Mouse (Mus musculus): ENCODE measurements around the gene Stard5.

The Stard5 gene

GRCm38 (mm10) chr7:83633856-83634255, 2.1 kb downstream of the Stard5 start:
- DNase-seq (ENCODE audit: low spot score in 2 of 2): no peak

DNA sequence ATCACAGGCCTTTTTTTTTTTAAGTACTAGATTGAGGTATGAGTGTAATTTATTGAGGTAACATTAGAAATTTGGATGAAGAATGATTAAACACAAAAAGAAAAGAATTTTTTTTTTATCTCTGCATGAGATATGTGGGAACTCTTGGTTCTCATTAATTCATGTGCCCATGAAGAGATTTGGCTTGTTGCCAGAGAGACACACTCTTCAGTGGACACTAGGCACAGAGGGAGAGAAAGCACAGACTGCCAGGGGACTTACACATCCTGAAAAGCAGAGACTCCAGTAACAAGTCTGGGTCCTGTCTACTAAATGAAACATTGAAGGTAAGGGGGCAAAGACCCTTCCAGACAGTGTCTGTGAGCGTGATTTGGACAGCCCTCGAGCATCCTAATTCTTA, 4.0 kb downstream of the Stard5 start:
- DNase-seq (ENCODE audit: low spot score in 2 of 2): no peak

GRCm38 (mm10) chr7:83636425-83636824, 4.7 kb downstream of the Stard5 start:
- DNase-seq (ENCODE audit: low spot score in 2 of 2): no peak

- no peak for DNase-seq (ENCODE audit: low spot score in 2 of 2)
Observed at GRCm38 (mm10) chr7:83637781-83638583, 6.2 kb downstream of the Stard5 start.

GRCm38 (mm10) chr7:83639084-83639483, 7.3 kb downstream of the Stard5 start:
- DNase-seq (ENCODE audit: low spot score in 2 of 2): no peak

DNA sequence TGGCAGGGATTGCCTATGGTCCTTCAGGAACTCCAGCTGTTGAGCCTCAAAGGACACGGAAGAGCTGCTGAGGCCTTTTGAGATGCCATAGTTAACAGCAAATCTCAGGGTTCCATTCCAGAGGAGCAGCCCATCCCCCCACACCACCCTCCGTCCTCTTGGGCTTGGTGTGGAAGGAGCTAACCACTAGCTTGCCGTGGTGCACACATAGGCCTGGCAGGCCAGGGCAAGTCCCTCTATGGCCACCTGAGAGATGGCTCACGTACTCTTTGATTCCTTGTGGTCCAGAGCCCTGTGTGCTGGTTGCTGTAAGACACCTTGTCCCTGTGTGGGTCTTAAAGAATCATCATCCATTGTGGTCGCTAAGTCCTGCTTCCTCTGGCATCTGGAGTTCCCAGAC, 8.8 kb downstream of the Stard5 start:
- DNase-seq (ENCODE audit: low spot score in 2 of 2): no peak

- no peak for DNase-seq (ENCODE audit: low spot score in 2 of 2)
Observed at GRCm38 (mm10) chr7:83641163-83641562, 9.4 kb downstream of the Stard5 start.

DNA sequence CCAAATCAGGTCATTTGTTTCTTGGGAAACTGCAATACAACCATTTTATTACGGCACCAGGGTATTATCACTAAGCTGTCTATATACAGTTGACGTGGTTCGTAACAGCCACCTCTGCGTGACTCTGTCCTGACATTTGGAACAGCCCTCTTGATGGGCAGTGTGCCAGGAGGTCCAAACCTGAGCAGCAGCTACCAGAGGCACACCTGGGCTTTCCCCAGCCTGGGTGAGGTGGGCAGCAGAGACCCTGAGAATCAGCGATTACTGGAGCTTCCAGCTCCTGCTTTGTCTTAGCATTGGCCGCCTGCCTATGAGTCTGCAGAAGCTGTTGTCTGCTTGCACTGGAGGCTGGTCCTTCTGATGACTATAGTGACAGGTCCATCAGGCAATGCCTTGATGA, 11.8 kb downstream of the Stard5 start:
- no peak for DNase-seq (ENCODE audit: low spot score in 2 of 2)

DNA sequence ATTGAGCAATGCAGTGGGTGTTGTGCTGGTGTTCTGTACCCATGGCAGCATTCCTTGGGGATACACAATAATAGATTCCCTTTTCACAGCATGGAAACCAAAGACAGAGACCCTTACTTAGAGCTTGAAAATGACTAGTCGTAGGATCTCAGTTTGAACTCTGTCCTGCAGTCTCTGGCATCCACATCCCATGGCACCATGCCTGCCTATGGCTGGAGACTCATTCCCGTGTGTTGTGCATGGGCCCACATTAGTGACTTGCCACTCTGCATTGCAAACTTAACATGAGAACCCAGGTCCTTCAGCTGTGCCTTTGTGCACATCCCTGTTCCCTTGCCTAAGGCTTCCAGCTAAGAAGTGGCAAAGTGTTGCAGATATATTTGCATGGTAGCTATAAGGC, 13.0 kb downstream of the Stard5 start:
- DNase-seq (ENCODE audit: low spot score in 2 of 2): no peak

GRCm38 (mm10) chr7:83645476-83645875, 13.7 kb downstream of the Stard5 start:
- DNase-seq (ENCODE audit: low spot score in 2 of 2): no peak

DNA sequence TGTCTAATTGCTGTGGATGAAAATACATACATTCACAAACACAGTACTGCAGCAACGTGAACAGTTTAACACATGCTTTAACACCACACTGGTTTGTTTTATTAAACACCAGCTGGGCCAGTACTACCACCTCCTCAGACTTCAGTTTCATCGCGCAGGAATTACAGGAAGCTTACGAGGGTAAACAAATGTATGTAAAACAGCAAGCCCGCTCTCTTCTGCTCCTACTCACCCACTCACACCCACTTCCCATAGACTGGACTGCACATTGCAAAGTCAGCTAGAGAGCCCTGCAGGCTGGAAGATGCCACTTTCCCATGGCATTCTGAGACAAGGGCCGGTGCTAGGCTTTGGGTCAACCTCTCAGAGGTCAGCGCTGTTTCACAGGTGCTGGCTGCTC, 17.0 kb downstream of the Stard5 start:
- peak; percentile 23 to 33 for DNase-seq (ENCODE audit: low spot score in 2 of 2)

GRCm38 (mm10) chr7:83650638-83651037, 18.9 kb downstream of the Stard5 start:
- DNase-seq (ENCODE audit: low spot score in 2 of 2): no peak

- DNase-seq (ENCODE audit: low spot score in 2 of 2): no peak
Observed at GRCm38 (mm10) chr7:83652498-83652897, 20.7 kb downstream of the Stard5 start.

DNA sequence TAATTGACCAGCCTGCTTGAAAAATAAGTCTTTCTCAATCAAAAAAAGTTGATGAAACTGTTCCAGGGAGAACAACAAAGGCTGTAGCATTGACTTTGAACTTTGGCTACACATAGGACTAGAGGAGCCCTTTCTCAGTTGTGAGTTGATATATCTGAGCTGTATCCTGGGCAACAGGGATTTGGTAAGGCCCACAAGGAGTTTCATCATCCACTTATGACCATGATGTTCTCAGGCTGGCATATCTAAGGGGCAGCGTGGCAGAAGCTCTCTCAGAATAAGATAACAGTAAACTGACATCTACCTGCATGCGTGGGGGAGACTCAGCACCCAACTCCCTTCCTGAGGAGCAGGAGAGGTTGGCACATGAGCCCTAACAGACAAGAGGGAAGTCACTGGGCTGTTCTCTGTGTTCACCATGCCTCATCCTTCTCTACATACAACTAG, 21.9 kb downstream of the Stard5 start:
- no peak for DNase-seq (ENCODE audit: low spot score in 2 of 2)

DNA sequence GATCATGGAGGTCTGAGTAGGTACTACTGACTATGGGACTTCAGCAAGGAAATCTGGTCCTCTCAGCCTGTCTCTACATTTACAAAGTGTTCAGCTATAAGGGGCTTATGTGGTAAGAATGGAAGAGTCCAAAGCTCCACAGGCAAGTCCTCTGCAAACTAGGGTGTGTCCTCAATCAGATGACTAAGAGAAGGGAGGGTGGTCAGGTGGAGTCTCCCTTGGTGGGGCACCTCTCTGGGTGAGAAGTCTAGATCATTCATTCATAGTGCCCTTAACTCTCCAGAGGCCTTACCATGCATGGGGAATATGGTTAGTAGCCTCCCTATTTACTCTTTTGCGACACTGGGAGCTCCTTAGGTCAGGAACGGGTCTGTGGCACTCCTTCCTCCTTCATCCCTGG, 22.4 kb downstream of the Stard5 start:
- DNase-seq (ENCODE audit: low spot score in 2 of 2): no peak

GRCm38 (mm10) chr7:83654938-83655630, 23.3 kb downstream of the Stard5 start:
- no peak for DNase-seq (ENCODE audit: low spot score in 2 of 2)

- DNase-seq (ENCODE audit: low spot score in 2 of 2): no peak
Observed at GRCm38 (mm10) chr7:83658716-83659115, 27.0 kb downstream of the Stard5 start.

DNA sequence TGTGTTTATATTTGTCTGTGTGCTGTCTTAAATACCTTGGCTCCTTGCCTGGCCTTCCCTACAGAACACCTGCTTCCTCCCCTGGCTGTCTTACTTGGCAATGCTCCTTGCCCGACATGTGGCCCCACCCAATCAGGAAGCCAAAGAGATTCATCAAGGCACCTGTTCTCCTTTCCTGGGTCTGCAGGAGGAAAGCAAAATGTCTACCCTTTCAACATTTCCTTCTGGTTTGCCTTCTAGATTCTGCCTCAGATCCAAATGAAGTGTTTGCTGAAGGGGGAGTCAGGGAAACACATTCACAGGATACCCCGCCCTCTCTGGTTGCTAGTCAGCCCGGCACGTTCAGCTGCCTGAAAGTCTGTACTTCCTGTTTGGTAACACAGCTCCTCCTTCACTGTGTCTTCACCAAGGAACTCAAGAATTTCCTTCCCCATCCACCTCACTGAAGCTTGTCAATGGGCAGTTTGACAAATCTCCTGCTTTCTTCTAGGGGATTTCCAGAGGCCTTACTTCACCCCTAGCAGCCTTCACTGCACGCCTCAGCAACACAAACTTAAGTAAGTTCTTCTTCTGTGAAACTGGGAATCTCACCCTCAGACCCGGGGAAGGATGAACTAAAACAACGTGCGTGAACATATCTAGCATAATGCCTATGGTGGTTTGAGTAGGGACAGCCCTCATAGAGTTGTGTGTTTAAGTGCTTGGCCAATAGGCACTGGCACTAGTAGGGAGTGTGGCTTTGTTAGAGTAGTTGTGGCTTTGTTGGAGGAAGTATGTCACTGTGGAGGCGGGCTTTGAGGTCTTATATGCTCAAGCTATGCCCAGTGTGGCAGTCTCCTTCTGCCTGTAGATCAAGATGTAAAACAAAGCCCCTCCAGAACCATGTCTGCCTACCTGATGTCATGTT, 27.7 kb downstream of the Stard5 start:
- no peak for DNase-seq (ENCODE audit: low spot score in 2 of 2)

GRCm38 (mm10) chr7:83660273-83660691, 28.5 kb downstream of the Stard5 start:
- no peak for DNase-seq (ENCODE audit: low spot score in 2 of 2)

GRCm38 (mm10) chr7:83661031-83661430, 29.3 kb downstream of the Stard5 start:
- DNase-seq (ENCODE audit: low spot score in 2 of 2): no peak

GRCm38 (mm10) chr7:83661763-83662162, 30.0 kb downstream of the Stard5 start:
- no peak for DNase-seq (ENCODE audit: low spot score in 2 of 2)

DNA sequence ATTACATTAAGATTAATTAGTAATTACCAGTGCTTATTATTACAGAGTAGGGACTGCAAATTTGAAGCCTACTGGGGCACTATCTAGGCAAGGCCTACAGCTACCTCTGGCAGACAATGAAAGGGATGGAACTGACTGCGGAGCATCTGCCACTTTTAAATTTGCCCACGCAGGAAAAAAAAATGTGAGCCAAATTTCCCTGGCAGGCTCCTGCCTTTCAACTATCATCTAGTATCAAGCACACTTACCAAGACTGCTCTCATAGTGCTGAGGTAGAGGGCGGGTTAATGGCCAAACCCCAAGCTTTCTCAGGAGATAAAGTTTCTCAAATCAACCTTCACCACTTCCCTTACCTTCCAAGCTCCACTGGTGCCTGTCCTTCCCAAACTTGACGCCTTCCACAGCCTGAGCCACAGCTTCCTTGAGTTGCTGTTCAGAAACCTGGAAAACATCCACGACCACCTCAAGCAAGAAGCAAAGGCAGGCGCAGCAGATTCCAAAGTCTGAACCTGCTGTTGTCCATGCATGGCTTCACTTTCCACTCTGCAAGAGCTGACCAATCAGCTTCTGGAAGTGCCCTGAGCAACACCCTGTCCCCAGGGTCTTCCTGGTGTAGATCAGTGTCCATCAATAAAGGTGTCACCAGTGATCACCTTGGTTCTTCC, 31.1 kb downstream of the Stard5 start:
- peak in 1 of 2 experiments; percentile 41 for DNase-seq (ENCODE audit: low spot score in 2 of 2)
